Mouse (Mus musculus): Measurements from ENCODE around the gene Cemip. TPM values are rescaled to one million over a fixed set of nuclear protein-coding genes. Genes with fewer than 3 reads are reported as not detected.

Cemip gene
- polyA plus RNA-seq, 2 experiments from 2014 or later, result 0.22 TPM; not detected in 1

DNA sequence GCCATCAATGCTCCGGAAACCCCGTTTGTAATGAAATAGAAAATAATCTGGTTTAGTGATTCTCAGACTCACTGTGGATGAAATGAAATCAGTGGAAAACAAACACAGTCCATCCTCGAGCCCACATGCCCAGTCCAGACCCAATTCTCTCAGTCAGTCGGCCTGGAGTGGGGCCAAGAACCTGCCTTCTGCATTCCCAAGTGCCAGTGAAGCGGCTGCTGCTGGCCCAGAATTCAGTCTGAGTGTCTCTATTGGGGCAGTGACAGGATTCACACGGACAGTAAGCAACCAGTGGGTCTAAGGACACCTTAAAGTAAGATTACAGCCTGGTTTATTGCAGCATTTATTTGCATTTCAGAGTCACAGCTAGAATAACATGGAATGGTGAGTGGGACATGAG is 10.2 kb upstream of the Cemip start:
- no peak for ATAC-seq

DNA sequence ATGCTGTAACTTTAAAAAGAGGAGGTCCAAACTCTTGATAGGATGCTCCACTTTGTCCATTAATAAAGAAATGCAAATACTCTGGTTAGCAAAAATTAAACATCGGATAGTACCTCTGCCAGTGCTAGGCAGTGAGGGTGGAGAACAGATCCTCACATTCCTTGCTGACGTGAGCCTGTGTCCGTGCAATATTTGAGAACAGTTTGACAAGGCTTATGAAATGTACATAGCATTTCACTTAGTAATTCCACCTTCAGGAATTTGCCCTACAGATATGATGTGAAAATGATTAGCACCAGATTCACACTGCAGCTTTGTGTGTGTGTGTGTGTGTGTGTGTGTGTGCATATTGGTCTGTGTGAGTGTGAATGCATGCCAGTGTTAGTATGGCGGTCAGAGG is 4.5 kb upstream of the Cemip start:
- ATAC-seq, result no peak

DNA sequence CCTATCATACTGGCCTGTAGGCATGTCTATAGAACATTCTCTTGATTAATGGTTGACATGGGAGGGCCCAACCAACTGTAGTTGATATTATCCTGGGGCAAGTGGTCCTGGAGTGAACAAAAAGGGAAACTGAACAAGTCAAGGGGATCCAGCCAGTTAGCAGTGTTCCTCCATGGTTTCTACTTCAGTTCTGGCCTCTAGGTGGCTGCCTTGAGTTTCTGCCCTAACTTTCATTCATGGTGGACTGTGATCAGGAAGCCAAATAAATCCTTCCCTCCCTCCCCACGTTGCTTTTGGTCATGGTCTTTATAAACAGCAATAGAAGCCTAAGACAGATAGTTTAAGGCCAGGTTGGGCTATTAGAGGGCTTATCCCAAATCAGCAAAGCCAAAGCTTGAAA is 3.5 kb upstream of the Cemip start:
- no peak for ATAC-seq

DNA sequence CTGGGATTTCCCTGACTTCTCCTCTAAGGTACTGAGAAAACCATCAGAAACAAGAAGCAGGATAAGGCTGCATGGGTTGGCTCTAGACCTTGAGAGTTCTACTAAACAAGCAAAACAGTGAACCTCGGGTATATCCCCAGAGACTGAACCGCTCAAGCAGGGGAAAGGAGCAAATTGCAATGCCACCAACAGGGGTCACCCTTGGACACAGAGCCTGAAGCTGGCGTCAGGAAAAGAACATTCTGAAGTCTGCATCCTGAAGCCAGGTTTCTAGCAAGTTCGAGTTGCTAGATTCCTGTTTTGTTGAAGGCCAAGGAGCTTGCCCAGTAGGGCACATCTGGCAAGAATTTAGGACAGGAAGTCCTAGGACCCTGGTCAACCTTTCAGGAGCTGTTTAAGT is 2.7 kb upstream of the Cemip start:
- ATAC-seq, result peak; percentile 48

DNA sequence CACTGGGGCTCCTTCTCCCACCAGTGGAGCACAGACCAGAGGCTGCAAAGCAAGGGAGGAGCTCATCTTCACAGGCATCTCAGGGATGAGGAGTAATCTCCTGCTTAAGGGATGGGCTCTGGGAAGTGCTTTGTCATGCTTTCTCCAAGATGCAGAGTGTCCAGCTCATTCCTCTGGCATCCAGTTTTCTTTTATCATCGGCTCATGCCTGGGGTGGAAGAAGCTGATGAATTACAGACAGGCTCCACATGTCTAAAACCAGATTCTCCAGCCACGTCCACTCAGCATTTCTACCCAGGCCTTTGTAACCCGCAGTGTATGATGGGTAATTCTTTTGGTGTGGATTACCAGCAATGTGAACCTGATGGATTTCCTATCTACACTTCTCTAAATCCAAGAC is 1.9 kb upstream of the Cemip start:
- no peak for ATAC-seq

DNA sequence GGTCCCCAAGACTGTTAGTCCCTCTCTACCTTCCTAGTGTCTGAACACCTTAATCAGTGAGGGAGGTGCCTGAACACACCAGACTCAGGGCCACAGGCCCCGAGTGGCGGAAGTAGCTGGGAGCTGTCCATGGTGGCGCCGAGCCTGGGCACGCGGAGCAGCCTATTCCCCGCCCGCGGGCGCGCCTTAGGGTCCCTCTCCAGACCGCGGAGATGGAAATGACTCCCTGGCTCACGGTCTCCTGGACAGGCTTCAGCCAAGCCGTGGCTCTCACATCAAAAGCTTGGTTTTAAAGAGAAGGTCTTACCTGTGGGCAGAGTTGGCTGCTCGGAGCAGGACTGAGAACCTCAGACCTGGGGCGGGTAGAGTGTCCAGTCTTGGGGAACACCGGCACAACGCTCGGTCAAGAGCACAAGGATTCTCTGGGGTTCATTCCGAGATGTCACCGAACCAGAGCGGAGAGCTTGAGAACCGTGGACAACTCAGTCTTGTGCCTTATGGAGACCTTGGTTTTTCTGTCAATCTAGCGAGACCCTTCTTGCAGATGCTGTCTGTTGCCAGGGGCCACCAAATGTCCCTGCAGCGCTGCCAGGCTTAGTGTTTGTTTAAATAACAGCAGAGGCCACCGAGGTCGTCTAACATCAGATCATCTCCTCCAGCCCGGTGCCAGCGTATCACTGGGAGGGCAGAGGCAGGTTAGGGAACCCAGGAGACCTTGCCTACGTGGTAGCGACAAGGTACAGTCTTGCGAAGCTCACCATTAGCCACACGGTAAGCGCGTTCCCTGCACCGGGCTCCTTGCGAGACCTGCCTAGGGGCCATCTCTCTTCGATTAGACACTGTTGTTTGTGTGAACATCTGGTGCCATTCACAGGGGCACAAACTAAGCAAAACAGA is 1.0 kb downstream of the Cemip start:
- no peak for ATAC-seq

DNA sequence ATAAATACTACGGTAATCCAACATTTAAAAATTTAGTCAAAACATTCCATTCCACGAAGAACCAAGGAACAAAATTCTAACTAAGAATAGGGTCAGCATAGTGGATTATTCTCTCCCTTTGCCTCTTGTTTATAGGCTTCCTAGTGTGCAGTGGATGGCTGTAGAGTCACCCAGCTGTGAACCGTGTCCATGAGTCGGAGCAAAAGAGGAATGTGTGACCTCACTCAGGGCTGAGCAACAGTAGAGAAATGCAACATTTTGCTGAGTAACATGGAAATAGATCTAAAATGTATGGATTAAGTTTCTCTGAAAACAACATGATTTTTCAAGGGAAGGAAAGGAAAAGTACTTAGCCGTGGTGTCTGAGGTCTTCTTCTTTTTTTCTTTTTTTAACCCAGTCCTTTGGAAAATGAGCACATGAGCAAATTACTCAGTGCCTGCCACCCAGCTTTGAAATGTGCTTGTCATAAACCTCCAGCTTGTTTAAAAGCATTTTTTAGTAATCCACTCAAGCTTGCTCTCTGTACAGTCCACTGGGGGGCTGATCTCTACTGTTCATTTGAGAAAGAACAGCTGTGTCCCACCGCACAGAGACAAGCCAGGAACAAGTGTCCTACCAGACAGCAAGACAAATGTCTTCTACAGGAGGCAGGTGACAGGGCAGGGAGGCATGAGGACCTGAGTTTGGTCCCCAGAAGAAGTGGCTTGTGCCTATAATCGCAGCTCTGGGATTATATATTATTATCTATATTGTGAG is 8.9 kb downstream of the Cemip start:
- no peak for ATAC-seq

DNA sequence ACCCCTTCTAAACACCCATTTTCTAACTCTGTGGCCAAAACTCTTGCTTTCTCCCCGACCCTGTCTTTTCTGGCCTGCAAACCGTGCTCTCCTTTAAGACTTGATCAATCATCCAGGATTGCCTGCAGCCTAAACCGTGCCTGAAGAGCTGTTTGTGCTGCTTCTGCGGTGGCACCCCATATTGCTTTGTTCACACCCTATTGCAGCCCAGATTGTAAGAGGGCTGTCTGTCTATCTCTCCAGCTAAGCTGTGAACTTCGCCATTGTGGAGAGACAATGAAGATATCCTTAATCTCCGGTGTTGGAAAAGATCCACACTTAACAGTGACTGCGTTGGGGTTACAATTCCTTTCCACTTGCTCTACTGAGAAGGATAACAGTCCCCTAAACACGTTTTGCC is 12.0 kb downstream of the Cemip start:
- no peak for ATAC-seq

DNA sequence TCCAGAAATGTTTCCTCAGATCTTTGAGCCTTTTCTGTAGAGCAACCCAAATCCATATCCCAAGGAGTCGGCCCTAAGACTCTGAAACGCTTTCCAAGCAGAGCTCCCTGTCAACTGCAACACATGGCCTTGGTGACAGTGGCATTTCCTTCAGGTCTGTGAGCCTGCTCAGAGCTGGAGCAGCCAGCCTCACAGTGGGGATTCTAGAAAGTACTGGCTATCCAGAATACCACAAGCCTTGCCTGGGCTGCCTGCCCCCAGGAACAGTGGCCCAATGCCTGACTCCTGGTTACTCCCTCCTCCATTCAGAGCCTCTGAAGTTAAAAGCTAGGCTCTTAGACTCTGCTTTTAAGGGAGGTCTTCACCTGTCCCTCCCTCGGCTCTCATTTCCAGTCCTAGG is 12.4 kb downstream of the Cemip start:
- ATAC-seq, result no peak

DNA sequence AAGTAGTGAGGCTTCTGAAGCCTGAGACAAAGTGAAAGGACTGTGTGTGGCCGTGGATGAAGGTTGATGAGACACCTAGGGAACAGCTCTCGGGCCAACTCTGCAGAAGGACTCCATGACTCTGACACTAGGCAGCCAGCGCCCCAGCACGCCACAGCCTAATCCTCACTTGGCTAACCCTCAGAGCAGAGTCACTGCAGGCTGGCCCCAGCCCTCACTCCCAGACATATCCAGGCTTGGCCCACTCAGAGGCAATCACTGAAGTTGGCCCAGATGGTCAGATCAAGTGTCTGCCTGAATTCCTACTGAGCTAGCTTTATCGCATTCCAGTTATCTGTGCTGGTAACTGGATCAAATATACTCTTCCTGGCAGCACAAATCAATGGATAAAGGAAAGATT is 17.4 kb downstream of the Cemip start:
- ATAC-seq, result no peak

DNA sequence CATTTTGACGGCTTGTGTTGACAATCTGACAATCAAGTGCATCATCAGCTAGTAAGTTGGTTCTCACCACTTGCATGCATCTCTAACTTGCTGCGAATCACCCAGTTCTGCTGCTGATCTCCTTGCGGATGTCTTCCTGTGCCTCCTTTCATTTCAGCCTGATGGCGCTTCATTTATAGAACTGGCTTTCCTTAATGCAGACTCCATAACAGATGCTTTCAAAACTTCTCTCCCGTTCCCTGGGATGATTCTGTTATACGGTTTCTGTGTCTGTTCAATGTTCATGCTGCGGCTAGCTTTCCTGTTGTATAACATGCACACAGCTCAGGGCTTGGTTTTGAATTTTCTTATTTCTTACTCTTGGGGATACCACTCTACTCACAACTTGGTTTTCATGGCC is 26.5 kb downstream of the Cemip start:
- ATAC-seq, result no peak

DNA sequence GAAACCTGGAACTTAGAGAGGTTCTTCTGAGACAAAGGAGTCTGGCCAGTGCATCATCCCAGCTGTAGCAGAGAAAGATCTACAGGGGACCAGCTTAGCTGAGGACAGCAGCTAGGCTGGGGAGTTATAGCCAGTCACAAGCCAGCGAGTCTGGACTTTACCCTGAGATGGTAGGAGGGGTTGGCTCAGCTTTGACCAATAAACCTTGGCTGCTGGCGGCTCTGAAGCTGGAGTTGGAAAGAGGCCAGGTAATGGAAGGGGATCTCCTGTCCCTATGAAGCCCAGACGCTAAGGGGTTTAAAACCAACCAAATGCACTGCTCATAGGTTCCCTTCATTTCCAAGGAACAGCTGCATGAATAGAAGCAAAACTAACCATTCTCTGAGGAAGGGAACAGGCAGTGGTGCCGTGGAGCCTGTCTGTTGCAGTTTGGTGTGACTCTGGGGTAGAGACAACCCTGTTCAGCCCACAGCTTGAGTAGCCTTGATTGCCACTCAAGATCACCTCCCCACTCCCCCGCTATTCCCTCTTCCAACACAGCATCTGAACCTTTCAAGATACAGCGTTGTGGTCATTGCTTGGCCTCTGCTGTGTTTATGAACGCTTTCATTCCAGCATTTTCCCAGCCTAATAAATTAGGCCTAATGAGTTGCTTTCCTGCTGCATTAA is 30.2 kb downstream of the Cemip start:
- ATAC-seq, result no peak

DNA sequence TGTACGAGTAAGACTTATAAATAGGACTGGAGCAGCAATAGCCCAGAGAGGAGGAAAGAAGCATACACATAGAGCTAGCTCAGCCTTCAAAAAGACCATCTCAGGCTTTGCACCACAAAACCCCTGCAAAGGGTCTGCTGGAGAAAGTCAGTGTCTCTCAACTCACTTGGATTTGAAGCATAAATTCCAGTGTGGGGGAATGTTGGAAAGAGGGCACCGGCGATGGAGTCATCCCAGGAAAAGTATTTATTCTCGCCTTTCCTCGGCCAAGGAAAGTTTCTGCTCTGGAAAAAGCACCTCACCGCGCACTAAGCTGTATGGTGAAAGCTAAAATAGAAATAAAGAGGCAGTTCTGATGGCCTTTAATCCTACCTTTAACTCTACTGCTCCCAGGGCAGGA is 32.4 kb downstream of the Cemip start:
- ATAC-seq, result no peak

DNA sequence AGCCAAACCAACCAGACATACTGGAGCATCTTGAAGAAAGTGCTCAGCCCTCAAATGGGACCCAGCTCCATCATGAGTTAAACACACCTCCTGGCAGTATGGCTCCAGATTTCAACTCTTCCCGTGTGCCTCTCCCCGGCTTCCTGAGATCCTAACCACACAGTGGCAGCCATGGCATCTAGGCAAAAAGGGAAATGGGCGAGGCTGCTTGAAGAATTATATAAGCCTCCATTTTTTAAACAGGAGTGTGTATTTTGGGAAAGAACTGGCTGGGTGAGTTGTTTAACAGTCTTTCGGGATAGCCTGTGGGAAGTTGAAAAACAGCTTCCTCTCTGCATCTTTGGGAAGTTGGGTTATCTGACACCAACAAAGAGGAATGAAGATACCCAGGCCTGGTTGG is 34.9 kb downstream of the Cemip start:
- no peak for ATAC-seq

DNA sequence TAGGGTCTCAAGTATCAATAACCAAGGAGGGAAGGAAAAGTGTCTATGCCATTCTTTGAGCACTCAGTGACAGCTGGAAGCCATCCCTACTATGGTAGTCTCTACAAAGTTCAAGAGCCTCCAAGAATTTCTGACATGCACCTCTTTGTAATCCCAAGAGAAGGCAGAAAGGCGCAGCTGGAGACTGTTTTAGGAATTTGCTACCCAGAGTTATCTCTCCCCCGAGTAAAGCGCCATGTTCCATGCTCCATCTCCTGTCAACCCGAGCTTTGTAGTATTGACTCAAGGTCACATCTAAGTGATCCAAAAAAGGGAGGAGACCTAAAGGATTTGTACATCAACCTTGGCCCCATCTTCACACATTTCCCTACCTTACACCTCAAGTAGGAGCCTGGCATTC is 40.8 kb downstream of the Cemip start:
- ATAC-seq, result no peak

DNA sequence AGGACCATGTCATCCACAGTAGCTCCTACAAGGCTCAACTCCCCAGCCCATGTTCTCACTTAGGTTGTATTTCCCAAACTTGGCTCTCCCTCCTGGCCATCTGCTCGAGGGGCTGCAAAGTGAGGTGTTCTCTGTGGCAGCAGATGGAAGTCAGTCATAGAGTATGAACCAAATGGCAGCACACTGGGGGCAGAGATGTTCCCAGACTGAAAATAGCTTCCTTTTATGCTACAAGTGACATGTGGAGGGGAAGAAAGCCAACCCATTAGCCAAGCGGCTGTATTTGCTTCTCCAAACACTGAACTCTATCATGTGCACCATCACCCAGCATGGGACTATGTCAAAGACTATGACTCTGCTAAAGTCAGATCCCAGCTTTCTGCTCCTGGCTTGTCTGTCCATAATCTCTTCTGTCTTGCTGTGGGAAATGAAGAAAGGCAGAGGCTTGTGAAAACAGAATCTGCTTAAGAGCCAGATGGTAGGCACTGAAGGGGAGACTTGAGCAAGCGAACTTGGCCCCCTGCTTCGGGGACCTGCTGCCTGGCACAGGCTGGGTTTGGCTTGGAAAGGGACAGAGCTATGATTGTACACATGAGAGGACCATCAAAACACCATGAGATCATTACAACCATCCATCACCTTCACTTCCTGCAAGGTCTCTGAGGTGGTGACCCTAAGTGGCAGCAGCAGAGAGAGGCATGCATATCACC is 41.6 kb downstream of the Cemip start:
- no peak for ATAC-seq

DNA sequence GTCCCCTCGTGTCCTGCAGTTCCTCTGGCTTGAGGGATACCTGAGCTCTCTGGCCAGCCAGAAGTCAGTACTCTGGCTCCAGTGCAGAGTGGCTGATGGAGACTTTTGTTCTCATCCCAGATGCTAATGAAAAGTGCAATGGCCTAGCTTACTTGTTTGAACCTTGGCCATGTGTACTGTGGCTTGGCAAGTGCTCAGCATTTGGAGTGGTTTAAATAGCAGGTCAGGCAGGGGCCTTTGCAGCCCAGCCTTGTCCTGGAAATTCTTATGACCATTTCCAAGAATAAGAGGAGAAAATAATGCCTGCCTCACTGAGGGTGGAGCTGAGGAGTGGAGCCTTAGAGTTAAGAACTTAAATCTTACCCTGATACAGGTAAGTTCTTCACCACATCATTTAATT is 43.6 kb downstream of the Cemip start:
- no peak for ATAC-seq

DNA sequence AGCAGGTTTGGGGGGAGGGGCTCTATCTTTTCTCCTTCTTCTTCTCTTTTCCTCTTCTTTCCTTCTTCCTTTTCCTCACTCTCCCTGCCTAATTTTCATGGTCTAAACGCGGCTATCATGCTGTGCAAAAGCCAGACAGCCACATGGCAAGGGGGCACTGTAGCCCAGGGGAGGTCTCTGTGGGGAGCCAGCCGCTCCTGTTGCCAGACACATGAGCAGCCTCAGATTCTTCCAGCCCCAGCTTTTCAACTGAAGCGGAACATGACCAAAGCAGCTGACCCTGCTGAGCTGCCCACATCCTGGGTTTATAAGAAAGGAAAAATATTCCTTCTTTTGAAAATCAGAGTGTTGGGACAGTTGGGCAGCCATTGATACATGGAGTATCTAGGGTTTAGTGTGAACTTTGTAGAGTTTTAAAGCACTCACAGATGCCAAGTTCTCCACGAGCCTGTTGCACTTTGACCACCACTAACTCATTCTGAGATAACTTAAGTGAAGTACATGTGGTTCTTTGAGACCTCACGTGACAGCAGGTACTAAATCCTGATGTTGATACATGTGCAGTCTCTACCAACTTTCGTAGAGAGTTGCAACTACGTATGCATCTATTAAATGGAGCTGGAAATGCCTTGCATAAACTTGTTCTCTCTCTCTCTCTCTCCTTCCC is 46.3 kb downstream of the Cemip start:
- no peak for ATAC-seq

DNA sequence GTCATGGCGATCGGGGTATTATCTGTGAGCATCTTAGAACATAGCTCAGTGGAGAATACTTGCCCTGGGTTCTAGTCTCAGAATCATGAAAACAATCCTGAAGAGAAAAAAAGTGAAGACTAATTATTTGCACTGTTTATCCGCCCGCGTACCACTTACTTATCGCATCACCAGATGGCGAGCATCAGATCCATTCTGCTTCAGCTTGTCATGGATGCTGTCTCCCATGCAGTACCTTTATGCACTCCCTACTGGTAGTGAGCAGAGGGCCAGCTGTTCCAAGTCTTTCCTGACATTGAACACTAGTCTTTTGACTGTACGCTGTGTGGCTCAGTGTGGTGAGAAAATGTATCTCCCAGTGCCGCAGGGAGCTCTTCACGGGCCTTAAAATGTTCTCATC is 47.7 kb downstream of the Cemip start:
- ATAC-seq, result no peak

DNA sequence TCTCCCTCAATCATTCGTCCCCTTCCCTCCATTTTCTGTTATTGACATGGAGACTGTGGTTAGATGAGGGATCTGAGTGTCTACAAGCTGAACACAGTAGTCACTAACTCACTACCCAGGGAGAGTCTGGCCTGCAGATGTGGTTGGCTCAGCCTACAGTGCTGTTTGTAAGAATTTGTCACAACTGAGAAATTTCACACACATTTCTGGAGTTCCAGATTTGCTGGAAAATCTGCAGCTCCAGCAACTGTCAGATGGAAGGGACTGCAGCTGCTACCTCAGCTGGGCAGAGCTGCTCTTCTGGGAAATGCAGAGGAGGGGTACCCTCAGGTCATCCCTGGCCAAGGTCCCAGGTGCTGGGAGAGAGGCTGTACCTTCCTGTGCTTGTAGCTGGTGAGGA is 53.5 kb downstream of the Cemip start:
- ATAC-seq, result no peak

DNA sequence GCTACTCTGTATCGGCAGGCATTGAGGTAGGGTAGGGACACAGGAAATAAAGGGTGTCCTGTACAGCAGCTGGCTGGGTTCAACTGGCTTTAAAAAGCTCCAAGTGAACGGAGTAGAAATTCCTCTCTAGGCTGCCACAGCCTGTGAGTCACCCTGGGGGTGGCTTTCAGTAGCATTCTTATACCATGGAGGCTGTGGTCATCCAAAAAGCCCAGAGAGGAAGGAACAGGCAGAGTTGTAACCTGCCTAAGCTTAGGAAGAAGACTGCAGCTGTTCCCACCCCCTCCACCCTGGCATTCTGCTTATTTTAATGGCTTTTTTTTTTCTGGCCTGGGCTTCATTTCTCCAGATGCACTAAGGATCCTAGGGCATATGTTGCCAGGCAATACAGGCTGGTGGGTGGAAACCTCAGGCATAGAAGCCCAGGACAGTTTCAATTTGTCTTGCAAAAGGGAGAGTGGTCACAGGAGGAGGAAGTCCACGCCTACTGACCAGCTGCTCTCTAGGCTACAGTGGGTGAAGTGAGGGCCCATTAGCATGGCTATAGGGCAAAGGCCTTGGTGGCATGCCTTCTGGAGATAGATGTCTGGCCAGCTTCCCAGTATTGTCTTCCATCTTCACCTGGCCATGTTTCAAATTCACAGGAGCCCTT is 57.1 kb downstream of the Cemip start:
- no peak for ATAC-seq

DNA sequence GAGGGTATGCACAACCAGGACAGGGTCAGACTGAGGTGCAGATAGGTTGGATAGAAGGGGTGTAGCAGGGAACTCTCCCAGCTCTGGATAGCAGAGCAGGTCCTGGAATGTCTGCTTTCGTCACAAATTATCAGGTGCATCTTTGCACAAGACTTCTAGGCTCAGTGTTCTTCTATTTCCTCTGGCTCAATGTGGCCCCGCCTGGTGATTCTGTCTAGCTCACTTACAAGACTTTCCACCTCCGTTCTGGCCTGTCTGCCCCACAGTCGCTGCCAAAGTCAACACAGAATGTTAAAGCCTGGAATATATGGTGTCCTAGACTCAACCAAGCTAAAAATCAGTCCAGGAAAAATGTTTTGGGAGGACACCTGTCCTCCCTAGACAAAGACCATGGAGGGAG is 57.9 kb downstream of the Cemip start:
- no peak for ATAC-seq

Data from activated CD4-positive, CD25-positive, alpha-beta regulatory T cell, adult 4 months (primary cell).